Mouse (Mus musculus): Measurements from ENCODE around the gene Slc17a9. TPM values are rescaled to one million over a fixed set of nuclear protein-coding genes. Genes with fewer than 3 reads are reported as not detected.

Slc17a9 gene
- polyA plus RNA-seq, 1 experiment from 2014 or later = 0.61 TPM

DNA sequence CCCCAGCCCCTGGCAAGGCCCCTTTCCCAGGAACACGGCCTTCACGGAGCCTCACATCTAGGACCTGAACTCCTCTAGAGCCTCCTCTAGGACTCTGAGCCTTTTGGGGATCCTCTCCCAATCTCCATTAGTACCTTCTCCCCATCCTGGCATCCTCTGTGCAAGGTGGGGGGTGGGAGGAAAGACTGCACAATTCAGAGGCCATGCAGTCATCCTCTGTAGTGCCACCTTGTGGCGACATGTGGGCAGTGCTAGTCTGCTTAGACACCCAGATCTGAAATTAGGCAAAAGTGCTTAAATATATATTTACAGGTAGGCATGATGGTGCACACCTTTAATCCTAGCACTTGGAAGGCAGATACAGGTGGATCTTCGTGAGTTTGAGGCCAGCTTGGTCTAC, 66.6 kb downstream of the Slc17a9 start:
- Histone ChIP-seq H3K36me3 (ENCODE audit: insufficient read depth, low read length) (no peaks in the 10 kb centered on the region), H3K9me3 (replicated peaks; ENCODE audit: low read length) (no peaks in the 10 kb centered on the region), H3K27ac (no peak overlapping the region), H3K4me3 (replicated peaks; ENCODE audit: low read depth, low read length) (no peak overlapping the region), H3K4me2 (ENCODE audit: low read length) (no peak overlapping the region), H3K9ac (ENCODE audit: low read depth, low read length) (no peak overlapping the region), H3K27me3 (ENCODE audit: insufficient read depth, low read length) (no peaks in the 10 kb centered on the region), H3K4me1 (replicated peaks; ENCODE audit: insufficient read depth, low read length) (0 out of 2 replicates have a peak, but pooled peaks cover 4% of the 10 kb centered on the region)
- no peak for ATAC-seq (replicated peaks; ENCODE audit: low FRiP score, low read depth)
- peak; percentile 77 for TF ChIP-seq CTCF (IDR thresholded peaks at IDR 0.05; ENCODE audit: low read depth)
- WGBS = 43% methylated on average over 4 of the region's 4 CpGs
- DNase-seq (ENCODE audit: low spot score) = peak; percentile 53

Other genes starting within 250 kb of the Slc17a9 start
- gene Ntsr1, start 225.3 kb upstream of the Slc17a9 start, polyA plus RNA-seq (2015; fragmentation: Nextera tagmentation; extraction: Ambion mirVana) = 4.4 and 4.9 TPM in 2 replicates
- 32.1 and 34.1 TPM in 2 replicates for gene Mrgbp, start 144.0 kb upstream of the Slc17a9 start, polyA plus RNA-seq (2015; fragmentation: Nextera tagmentation; extraction: Ambion mirVana)
- 52.1 and 54.5 TPM in 2 replicates for gene Ogfr, start 136.0 kb upstream of the Slc17a9 start, polyA plus RNA-seq (2015; fragmentation: Nextera tagmentation; extraction: Ambion mirVana)
- gene Col9a3, start 127.5 kb upstream of the Slc17a9 start, polyA plus RNA-seq (2015; fragmentation: Nextera tagmentation; extraction: Ambion mirVana) = 4.0 and 5.1 TPM in 2 replicates
- 0.08 and 0.13 TPM in 2 replicates for gene Tcfl5, start 82.6 kb upstream of the Slc17a9 start, polyA plus RNA-seq (2015; fragmentation: Nextera tagmentation; extraction: Ambion mirVana)
- gene Dido1, start 15.3 kb upstream of the Slc17a9 start, polyA plus RNA-seq (2015; fragmentation: Nextera tagmentation; extraction: Ambion mirVana) = 17.7 and 18.0 TPM in 2 replicates
- 48.1 and 51.0 TPM in 2 replicates for gene Gid8, start 15.1 kb upstream of the Slc17a9 start, polyA plus RNA-seq (2015; fragmentation: Nextera tagmentation; extraction: Ambion mirVana)
- gene Bhlhe23, start 51.6 kb downstream of the Slc17a9 start, polyA plus RNA-seq (2015; fragmentation: Nextera tagmentation; extraction: Ambion mirVana) = not detected in 2 replicates
- gene Ythdf1, start 195.7 kb downstream of the Slc17a9 start, polyA plus RNA-seq (2015; fragmentation: Nextera tagmentation; extraction: Ambion mirVana) = 50.0 and 55.5 TPM in 2 replicates
- not detected in 2 replicates for gene Birc7, start 203.8 kb downstream of the Slc17a9 start, polyA plus RNA-seq (2015; fragmentation: Nextera tagmentation; extraction: Ambion mirVana)
- gene Nkain4, start 229.4 kb downstream of the Slc17a9 start, polyA plus RNA-seq (2015; fragmentation: Nextera tagmentation; extraction: Ambion mirVana) = 24.1 and 26.6 TPM in 2 replicates
- 55.7 and 65.9 TPM in 2 replicates for gene Arfgap1, start 242.0 kb downstream of the Slc17a9 start, polyA plus RNA-seq (2015; fragmentation: Nextera tagmentation; extraction: Ambion mirVana)

Measured in kidney, postnatal 0 days (tissue).